Mouse (Mus musculus): Measurements from ENCODE around the gene Gm28041.
"Not testable (repeated sequence)": the region's sequence is repeated elsewhere in the genome, so short reads cannot be mapped to it uniquely, and the experiment has no call there.

The Gm28041 gene

DNA sequence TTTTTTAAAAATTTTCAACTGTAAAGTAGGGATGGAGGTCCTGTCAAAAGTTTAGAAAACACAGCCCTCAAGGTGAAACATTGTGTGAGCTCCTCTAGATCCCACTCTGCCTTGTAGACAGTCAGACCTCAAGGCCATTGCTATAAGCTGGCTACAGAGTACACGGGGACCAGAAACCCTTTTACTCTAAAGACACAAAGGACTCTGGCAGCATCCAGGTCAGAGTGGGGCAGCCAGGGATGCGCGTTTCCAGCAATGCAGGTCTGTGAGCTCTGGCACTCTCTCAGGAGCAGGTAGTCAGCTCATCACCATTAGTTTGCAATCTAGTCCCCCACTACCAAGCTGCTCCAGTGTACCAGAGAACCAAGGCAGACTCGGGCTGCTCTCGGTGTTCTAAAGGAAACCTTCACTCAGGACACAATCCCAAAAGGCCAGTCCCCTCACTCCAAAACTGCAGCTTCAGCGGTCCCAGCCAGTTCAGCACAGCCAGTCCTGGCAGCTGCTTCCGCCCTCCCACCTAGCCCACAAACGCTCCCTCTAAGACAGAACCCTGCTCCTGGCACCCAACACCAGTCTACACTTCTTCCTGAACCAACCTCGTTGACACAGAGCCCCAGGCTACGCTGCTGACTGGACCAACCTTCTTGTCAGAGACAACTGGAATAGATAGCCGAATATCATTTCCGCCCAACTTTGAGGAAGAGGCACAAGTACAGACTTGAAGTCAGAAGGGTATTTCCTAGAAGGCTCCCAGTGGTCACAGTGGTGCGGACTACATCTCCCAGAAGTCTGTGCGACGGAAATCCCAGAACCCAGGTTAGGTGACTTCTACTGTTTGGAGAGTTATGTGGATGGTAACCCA, at the start of gene Gm28041, which contains the start of gene Zfp456:
Gene Gm28041, minus strand, starts transcription at position 684 of the 862 bp plus-strand sequence.
Gene Zfp456, minus strand, starts transcription at position 761 of the 862 bp plus-strand sequence.
- DNase-seq: peak; percentile 65 to 80

DNA sequence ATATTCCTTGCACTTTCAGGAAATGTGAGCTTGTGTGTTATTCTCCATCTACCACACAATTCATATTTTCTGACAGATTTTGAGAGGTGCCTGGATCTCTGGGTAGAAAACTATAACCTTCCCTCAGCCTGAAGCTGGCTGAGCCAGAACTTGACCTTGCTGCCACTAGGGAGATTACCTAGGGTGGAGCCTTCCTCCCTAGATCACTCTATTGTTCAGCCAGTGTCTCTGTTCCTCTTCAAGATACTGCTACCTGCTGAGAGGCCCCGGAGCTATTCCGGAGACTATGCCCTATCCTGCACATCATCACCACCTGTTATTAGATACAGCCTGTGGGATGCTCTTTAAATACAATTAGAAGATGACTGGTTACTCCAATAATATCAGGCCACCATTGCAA, 47.0 kb upstream of the Gm28041 start:
- DNase-seq: not testable (repeated sequence)

DNA sequence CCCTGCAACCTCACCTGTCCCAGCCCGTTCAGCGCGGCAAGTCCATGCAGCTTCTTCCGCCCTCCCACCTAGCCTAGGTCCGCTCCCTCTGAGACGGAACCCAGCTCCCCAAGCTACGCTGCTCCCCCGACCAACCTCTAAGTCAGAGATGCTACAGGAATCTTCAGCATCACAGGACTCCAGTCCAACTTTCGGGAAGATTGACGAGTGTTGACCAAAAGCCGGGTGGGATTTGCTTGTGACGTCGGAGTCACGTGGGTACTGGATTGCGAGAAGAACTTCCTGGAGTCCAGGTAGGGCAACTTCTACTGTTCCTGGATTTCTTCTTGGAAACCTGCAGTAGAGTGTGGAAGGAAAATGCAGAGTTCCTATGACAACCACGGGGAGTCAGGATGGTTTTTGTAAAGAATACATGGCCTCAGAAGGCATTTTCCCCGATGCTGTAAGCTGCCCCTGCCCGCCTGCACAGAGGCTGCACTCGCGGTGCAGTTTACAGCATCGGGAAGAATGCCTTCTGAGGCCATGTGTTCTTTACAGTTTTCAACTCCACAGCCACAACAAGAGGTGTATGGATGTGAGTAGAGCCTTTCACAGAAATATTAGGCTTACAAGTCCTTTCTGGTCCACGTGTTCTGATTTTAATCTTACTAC, 45.8 kb upstream of the Gm28041 start, which contains the start of gene Zfp459:
Gene Zfp459, minus strand, starts transcription at position 212 of the 651 bp plus-strand sequence.
- DNase-seq: peak; percentile 15 to 28

DNA sequence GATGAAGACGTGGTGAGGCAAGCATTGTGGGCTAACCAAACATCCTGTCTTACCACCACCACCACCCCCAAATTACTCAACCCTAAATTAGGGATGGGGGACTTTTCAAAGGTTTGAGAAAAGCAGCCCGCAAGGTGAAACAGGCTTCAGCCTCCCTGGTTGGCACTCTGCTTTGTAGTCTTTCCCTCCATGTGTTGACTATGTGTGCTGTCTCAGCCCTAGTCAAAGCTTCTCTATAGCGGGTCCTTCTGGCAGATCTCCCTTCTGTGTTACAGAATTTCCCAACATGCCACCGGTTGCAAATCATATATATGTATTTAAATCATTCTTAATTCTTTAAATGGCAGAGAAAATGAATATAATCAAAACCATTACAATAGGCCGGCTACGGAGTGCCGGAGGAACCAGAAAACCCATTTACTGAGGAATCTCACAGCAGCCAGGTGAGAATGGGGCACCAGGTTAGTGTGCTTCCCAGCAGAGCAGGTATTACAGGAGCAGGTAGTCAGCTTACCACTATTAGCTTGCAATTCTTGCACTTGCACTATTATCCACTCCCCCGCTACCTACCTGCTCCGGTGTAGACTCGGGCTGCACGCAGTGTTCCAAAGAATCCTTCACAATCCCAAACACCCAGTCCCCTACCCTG, 45.1 kb upstream of the Gm28041 start:
- no peak for DNase-seq

DNA sequence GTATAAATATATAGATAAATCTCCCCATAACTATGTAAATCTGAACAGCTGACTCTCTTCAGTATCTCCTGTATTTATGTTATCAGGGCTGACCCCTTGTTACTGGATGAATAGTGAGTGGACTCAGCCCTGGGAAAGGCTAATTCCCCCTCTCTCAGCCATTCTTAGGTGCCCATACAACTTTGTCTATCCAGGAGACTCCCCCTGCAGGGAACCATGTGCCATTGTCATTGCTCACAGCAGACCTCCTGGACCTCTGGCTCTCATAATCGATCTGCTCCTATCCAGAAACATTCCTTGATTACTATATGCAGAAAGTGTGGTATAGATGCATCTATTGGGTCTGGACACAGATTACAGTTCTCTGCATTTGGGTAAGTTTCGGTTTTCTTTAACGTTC, 41.3 kb upstream of the Gm28041 start:
- no peak for DNase-seq

DNA sequence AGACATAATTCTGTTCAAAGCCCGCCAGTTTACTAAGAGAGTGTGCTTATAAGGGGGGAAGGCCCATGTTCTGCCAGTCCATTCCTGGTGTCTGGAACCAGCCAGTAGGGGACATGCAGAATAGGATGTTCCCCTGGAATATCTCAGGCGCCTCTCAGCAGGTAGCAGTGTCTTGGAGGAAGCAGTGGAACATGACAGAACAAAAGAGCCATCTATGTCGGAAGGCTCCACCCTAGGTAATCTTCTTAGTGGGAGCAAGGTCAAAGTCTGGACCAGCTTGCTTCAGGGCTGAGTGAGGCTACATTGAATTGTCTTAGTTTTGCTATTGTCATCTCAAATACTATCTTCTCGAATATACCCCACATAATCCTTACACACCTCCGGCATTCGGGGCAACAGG, 40.2 kb upstream of the Gm28041 start:
- no peak for DNase-seq

DNA sequence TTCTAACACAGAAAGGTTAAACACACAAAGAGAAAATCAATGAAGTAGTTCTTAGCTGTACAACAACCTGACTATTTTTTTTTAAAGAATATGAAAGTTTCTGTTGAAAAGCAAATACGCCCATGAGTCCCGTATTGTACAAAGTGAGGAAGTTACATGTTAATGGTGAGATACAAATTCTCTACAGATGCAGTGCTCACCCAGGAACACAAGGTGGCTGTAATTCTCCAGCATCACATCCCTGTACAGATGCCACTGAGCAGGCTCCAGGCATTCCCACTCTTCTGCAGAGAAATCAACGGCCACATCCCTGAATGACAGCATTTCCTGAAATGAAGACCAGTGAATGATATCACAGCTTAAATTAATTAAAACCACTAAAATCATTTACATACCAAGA, 38.1 kb upstream of the Gm28041 start:
- not testable (repeated sequence) for DNase-seq

DNA sequence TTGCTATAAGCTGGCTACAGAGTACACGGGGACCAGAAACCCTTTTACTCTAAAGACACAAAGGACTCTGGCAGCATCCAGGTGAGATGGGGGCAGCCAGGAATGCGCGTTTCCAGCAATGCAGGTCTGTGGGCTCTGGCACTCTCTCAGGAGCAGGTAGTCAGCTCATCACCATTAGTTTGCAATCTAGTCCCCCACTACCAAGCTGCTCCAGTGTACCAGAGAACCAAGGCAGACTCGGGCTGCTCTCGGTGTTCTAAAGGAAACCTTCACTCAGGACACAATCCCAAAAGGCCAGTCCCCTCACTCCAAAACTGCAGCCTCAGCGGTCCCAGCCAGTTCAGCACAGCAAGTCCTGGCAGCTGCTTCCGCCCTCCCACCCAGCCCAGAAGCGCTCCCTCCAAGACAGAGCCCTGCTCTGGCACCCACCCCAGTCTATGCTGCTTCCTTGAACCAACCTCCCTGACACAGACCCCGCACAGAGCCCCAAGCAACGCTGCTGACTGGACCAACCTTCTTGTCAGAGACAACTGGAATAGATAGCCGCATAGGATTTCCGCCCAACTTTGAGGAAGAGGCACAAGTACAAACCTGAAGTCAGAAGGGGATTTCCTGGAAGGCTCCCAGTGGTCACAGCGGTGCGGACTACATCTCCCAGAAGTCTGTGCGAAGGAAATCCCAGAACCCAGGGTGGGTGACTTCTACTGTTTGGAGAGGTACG, 23.8 kb upstream of the Gm28041 start, which contains the start of gene Zfp429:
Gene Zfp429, minus strand, starts transcription at position 637 of the 721 bp plus-strand sequence.
- peak; percentile 56 to 67 for DNase-seq

DNA sequence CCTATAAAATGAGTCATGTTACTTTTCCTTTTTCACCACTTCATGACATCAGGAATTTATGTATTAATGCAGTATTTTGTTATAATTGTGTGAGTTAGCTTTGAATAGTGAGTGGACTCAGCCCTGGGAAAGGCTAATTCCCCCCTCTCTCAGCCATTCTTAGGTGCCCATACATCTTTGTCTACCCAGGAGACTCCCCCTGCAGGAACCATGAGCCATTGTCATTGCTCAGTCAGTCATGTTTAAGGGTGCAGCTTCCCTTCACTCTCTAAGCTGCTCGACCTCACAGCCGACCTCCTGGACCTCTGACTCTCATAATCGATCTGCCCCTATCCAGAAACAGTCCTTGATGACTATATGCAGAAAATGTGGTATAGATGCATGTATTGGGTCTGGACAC, 722 bp upstream of the Gm28041 start:
- DNase-seq: not testable (repeated sequence)

DNA sequence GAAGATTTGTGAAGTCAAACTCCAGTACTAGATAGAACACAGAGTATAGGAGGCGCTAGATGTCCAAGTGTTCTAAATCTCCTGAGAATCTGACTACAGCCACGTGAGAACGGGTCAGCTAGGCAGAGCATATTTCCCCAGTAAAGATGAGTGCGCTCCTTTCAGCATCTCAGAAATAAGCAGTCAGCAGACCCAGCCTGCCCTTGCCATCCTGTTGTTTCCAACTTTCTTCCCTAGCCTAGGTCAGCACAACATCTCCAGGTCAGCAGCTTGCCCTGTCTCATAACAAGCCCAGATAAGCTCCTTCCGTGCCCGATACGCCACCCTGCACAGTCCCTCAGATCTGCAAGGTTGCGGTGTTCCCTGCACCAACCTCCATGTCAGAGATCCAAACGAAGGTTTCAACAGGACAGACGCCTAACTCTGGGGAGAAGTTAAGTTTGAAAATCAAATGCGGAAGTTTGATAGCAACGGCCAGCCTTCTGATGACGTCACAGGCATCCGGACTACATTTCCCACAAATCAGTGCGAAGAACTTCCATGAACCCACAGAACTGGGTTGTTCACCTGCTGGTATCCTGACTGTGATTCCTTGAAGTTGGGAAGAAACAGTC, 15.3 kb downstream of the Gm28041 start, which contains the start of the genes Gm28044 and Zfp953:
Gene Gm28044, minus strand, starts transcription at position 406 of the 614 bp plus-strand sequence.
Gene Zfp953, minus strand, starts transcription at position 475 of the 614 bp plus-strand sequence.
- DNase-seq: peak; percentile 72 to 82

DNA sequence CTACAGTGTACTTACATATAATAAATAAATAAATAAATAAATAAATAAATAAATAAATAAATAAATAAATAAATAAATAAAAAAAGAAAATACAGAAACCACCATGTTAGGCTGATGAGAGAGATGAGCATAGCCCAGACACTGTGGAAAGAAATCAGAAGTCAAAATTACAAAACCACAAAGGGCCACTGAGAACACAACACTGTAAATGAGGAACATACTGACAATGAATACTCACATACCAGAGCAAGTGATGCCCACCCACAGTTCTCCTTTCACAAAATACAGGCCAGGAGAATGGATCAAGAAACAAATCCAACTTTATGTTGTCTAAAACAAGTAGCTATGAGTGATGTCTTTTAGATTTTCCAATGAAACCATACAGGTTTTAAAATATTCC, 23.7 kb downstream of the Gm28041 start:
- no peak for DNase-seq

DNA sequence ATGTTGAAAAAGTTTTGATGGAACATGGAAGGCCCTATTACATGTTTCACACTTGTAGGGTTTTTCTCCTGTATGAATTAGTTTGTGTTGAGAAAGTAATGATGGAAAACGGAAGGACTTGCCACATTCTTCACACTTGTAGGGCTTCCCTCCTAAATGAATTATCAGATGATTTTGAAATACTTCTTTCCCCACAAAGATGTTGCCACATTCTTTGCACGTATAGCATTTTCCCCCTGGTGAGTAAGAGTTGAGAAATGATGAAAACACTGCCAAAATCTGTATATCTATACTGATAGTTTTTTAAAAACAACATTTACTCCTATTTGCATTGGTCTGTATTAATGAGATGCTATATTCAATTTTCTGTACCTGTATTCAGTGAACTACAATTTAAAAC, 32.1 kb downstream of the Gm28041 start:
- DNase-seq: no peak

DNA sequence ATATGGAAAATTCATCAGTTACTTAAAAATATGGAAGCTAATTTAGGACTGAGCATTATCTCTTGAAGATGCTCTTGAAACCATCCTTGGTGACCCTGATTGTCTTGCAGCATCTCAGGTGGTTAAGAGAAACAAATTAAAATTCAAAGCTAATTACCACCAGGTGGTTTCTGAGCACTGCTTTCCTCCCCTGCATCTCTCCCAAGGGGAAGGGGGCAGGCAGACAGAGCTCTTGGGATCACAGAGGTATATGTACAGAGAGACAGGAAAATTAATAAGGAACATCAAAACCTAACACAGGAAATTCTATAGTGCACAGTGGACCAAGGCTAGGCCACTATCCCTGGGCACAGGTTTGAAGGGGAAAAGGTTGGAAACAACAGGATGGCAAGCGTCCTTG, 42.7 kb downstream of the Gm28041 start:
- no peak for DNase-seq

DNA sequence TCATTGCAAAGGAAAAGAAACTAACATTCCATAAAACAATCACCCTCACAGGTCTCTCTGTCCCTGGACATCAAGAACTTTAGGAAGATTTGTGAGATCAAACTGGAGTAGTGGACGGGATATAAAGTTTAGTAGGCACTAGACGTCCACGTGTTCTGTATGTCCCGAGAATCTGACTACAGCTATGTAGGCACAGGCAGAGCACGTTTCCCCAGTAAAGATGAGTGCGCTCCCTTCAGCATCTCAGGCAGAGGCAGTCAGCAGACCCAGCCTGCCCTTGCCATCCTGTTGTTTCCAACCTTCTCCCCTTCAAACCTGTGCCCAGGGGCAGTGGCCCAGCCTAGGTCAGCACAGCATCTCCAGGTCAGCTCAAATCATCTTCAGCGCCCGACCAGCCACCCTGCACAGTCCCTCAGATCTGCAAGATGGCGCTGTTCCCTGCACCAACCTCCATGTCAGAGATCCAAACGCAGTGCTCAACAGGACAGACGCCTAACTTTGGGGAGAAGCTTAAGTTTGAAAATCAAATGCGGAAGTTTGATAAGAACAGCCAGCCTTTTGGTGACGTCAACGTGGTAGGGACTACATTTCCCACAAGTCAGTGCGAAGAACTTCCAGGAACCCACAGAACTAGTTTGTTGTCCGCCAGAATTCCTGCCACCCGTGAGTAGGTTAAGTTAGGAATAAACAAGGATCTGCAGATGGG, 43.4 kb downstream of the Gm28041 start, which contains the start of gene Zfp595:
Gene Zfp595, minus strand, starts transcription at position 552 of the 706 bp plus-strand sequence.
- DNase-seq: peak; percentile 60 to 79

DNA sequence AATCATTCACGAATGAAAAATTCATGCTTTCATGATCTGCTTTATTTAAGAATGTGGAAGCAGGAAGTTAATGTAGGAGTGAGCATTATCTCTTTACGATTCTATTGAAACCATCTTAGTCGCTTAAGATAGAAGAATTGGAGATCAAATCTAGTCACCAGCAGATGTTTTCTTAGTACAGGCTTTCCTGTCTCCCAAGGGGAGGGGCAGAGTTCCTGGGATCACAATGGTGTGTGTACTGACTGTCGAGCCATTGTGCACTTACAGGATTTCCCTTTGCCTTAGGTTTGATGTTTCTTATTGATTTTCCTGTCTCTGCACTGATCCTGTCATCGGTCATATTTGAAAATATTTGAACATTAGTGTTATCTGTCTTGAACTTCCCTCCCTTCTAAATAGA, 68.8 kb downstream of the Gm28041 start:
- DNase-seq: no peak

DNA sequence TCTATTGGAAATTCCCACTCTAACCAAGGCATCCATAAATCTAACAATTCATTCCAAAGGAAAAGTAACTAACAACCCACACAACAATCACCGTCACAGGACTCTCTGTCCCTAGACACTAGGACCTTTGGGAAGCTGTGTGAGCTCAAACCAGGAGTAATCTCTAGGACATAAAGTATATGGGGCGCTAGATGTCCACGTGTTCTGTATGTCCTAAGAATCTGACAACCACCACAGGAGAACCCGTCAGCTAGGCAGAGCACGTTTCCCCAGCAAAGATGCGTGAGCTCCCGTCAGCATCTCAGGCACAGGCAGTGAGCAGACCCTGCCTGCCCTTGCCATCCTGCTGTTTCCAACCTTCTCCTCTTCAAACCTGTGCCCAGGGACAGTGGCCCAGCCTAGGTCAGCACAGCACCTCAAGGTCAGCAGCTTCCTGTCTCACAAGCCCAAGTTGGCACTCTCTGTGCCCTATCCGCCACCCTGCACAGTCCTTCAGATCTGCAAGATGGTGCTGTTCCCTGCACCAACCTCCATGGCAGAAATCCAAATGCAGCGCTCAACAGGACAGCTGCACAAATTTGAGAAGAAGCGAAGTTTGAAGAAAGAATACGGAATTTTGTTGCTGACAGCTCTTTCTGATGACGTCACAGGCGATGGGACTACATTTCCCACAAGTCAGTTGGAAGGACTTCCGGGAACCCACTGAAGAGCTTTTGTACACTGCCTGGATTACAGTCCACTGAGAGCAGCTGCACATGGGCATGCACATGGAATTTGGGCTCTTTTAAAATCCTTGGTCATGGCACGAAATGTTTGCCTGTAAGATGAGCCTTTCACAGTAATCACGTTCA, 69.5 kb downstream of the Gm28041 start, which contains the start of gene Zfp457:
Gene Zfp457, minus strand, starts transcription at position 664 of the 851 bp plus-strand sequence.
- peak; percentile 62 to 76 for DNase-seq

All from thymus, adult 18-20 months (tissue).